Mouse (Mus musculus) hindbrain, embryonic 14.5 days (tissue): ENCODE data around the gene Trpt1. TPM values are rescaled to one million over a fixed set of nuclear protein-coding genes. Genes with fewer than 3 reads are reported as not detected.
A peak's percentile ranks its signal among the peaks of the same experiment; 100 is the strongest.

ENCODE experiments used
- ATAC-seq: fragments of 200-750 bp; cut with Nextera tagmentation; 2 replicates; pipeline ENCODE4 v1.8.0; 2017; ENCODE audit warnings: moderate number of reproducible peaks, mild to moderate bottlenecking, moderate TSS enrichment, moderate library complexity; ENCODE audit not compliant: low FRiP score
- DNase-seq: peaks from one replicate; pipeline ENCODE4 v3.0.0-alpha.2; 2015; ENCODE audit warnings: low spot score
- H3K27ac ChIP-seq: fragments of 300-500 bp; sonication (generic); 2 replicates; pipeline ENCODE4 v1.5.1; 2014; ENCODE audit warnings: mild to moderate bottlenecking, moderate library complexity
- H3K27me3 ChIP-seq: fragments of 300-500 bp; sonication (generic); 2 replicates; pipeline ENCODE4 v1.6.1; 2014; ENCODE audit warnings: mild to moderate bottlenecking, low read length, mixed read lengths; ENCODE audit not compliant: control insufficient read depth, insufficient read depth
- H3K36me3 ChIP-seq: fragments of 300-500 bp; sonication (generic); replicated peaks from 2 replicates; pipeline ENCODE4 v1.6.1; 2014; ENCODE audit not compliant: control insufficient read depth, insufficient read depth
- H3K4me1 ChIP-seq: fragments of 300-500 bp; sonication (generic); replicated peaks from 2 replicates; pipeline ENCODE4 v1.6.1; 2014; ENCODE audit warnings: antibody characterized with exemption, low read length, mixed read lengths; ENCODE audit not compliant: control insufficient read depth, insufficient read depth
- H3K4me2 ChIP-seq: fragments of 300-500 bp; sonication (generic); replicated peaks from 2 replicates; pipeline ENCODE4 v1.6.1; 2014; ENCODE audit warnings: mild to moderate bottlenecking, moderate library complexity
- H3K4me3 ChIP-seq: fragments of 300-500 bp; sonication (generic); replicated peaks from 2 replicates; pipeline ENCODE4 v1.5.1; 2014; ENCODE audit warnings: mild to moderate bottlenecking, low read length
- H3K9ac ChIP-seq: fragments of 300-500 bp; sonication (generic); 2 replicates; pipeline ENCODE4 v1.6.1; 2014
- H3K9me3 ChIP-seq: fragments of 300-500 bp; sonication (generic); 2 replicates; pipeline ENCODE4 v1.6.1; 2016; ENCODE audit warnings: low read length; ENCODE audit not compliant: control insufficient read depth
- WGBS: fragments of 180-500 bp; shearing (Covaris S2); extraction: QIAGEN DNeasy Blood & Tissue Kit; methylation state at CpG from one replicate; pipeline ENCODE4 v1.1.7; 2014; 5-methylcytosine and 5-hydroxymethylcytosine counted together
- polyA plus RNA-seq: library from polyadenylated mRNA; unstranded; fragments of >200 nt; fragmentation: Nextera tagmentation; extraction: Ambion mirVana; gene quantifications from 2 replicates; pipeline ENCODE4 v1.2.1, GENCODE M21; 2014

Gene Trpt1
- polyA plus RNA-seq, 1 experiment from 2014 or later, result 17.8 TPM

DNA sequence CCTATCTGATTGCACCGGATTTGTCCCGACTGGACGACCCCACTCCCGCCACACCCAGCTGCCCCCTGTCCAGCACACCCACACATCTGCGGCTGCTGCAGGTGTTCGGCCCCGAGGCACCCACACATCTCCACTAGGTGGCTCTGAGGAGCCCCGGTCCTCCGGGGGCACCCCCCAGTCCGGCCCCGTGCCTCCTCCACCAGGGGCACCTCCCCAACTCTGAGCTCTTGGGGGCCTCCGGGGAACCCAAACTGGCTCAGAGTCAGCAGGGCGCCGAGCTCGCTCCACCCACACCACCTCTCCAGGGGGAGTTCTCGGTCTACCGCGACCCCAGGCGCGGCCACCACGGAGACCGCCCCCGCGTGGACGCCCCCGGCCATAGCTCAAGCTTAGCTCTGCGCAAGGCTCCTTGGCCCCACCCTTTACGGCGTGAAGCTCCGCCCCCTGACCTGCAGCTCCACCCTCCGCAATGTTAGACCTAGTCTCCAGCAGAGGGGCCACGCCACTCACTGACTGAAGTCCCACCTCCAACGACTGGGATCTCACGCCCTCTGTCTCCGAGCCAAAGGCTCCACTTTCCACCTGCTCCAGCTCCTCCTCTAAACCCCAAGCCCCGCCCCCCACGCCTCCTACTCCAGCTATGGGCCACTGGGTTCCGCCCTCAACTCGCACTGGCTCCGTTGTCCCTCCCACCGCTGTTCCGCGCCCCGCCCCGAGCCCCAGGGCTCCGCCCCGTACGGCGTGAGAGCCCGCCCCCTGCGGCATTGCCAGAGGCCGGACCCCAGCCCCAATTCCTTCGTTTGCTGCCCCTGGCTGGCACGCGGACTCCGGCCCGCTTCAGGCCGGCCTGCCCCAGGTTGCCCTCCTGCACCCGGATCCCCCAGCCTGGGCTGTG, 16.2 kb upstream of the Trpt1 start:
- Histone ChIP-seq H3K36me3 (peaks cover 43% of the 10 kb centered on the region), H3K4me3 (peak overlapping the region; percentile 51), H3K4me2 (peak overlapping the region; percentile 63), H3K4me1 (peaks cover 26% of the 10 kb centered on the region), H3K9me3 (no peaks in the 10 kb centered on the region), H3K9ac (peak overlapping the region; percentile 65), H3K27me3 (no peaks in the 10 kb centered on the region), H3K27ac (peak overlapping the region; percentile 93)
- ATAC-seq (peak; percentile 90), DNase-seq (peak; percentile 94)
- under 1% methylated on average over 59 of the region's 59 CpGs for WGBS

DNA sequence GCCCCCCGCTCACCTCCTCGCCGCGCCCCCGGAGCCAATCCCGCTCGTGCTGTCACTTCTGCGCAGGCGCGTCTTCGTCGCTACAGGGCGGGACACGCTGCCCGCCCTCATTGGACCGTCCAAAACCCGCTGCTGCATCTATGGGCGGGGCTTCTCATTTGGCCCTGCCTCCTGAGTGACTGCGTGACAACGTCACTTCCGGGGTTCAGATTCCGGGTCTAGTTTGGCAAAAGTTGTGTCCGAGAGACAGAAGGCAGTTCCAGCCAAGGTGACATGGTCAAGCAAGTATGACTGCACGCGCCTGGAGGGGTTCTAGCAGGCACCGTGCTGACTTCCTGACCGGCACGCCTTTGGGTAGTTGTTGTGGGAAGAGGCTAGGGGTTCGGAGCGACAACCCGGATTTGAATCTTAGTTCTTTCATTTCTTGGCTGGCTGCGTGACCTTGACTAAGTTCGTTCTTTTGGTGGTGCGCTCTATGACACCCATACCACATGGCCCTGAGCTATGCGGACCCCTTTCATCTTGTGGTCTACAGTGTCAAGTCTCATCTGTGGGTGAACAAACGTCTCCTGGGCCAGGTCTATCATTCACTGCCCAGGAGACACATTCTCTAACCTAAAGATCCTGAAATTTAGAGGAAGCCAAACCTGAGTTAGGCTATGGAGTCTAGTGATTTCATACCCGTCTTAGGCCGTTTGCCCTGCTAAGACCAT, 15.4 kb upstream of the Trpt1 start, which contains the start of gene Fkbp2:
Gene Fkbp2 (minus strand): TSS at position 121 of the 713 bp plus-strand sequence.
- peak; percentile 98 for DNase-seq
- 2% methylated on average over 37 of the region's 38 CpGs for WGBS
- H3K4me3 ChIP-seq, result peak within 1 kb of the TSS; percentile 51
- H3K9ac ChIP-seq, result peak within 1 kb of the TSS; percentile 65
- peaks cover 51% of the 10 kb centered on the region for H3K36me3 ChIP-seq
- H3K27ac ChIP-seq, result peak within 1 kb of the TSS; percentile 93
- peak; percentile 84 for ATAC-seq
- H3K4me1 ChIP-seq, result peaks cover 26% of the 10 kb centered on the region
- no peaks in the 10 kb centered on the region for H3K27me3 ChIP-seq
- H3K4me2 ChIP-seq, result peak within 1 kb of the TSS; percentile 63
- no peaks in the 10 kb centered on the region for H3K9me3 ChIP-seq

DNA sequence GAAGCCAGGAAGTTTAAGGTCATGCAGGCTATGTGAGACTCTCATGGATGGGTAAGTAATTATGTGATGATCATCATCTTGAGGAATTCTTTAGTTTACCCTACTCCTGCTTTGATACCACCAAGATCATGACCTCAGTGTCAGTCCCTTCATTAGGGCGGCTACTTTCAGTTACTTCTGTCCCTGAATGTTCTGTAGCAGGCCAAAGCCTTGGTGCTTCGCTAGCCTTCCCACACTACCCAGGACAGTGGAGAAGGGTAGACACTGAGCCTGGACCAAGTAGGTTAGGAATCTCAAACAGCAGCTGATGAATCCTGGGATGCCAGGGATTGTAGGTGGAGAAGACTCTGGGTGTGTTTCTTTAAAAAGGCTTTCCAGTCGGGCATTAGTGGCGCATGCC, 14.5 kb upstream of the Trpt1 start:
- WGBS, result 92% methylated on average over 4 of the region's 4 CpGs
- no peak for ATAC-seq
- DNase-seq, result no peak
- Histone ChIP-seq H3K4me1 (peaks cover 25% of the 10 kb centered on the region), H3K9me3 (no peaks in the 10 kb centered on the region), H3K4me2 (no peak overlapping the region), H3K27ac (no peak overlapping the region), H3K4me3 (no peak overlapping the region), H3K9ac (no peak overlapping the region), H3K36me3 (peaks cover 53% of the 10 kb centered on the region), H3K27me3 (no peaks in the 10 kb centered on the region)

DNA sequence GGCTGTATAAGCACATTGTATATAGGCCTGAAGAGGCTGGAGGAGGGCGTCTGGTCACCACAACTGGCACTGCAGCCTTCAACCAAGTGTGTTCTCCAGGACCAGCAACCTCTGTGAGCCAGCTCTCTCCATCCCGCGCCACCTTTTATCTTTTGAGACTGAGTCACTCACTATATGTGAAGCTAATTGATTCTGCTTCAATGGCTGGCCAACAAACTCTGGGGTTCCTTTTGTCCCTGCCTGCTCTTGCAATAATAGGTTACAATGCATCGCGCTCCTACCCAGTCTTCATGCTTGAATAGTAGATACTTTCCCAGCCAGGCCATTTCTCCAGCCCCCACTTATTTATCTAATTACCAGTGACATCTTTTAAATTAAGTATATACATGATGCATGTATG, 12.3 kb upstream of the Trpt1 start:
- 18% methylated on average over 5 of the region's 5 CpGs for WGBS
- Histone ChIP-seq H3K27me3 (no peaks in the 10 kb centered on the region), H3K4me3 (no peak overlapping the region), H3K9ac (no peak overlapping the region), H3K4me1 (peaks cover 29% of the 10 kb centered on the region), H3K9me3 (no peaks in the 10 kb centered on the region), H3K4me2 (no peak overlapping the region), H3K36me3 (peaks cover 33% of the 10 kb centered on the region), H3K27ac (no peak overlapping the region)
- DNase-seq (no peak), ATAC-seq (no peak)

DNA sequence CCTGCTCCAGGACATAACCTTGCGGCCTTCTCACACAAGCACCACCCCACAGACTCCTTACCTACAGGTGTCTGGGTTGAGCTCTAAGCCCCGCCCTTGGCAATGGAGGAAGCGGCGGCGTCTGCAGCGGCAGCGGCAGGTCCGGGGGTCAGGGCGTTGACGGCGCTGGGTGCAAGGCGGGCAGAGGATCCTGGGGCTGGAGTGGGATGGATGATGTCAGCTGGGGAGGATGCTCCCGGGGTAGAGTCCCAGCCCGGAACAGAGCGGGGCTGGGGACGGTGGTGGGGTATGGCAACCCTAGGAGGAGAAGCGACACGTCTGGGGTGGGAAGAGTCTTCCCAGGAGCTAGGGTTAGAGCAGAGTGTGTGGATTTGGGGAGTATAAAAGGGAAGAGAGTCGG, 10.6 kb upstream of the Trpt1 start:
- Histone ChIP-seq H3K36me3 (peaks cover 31% of the 10 kb centered on the region), H3K27ac (no peak overlapping the region), H3K9ac (no peak overlapping the region), H3K4me1 (peaks cover 21% of the 10 kb centered on the region), H3K27me3 (no peaks in the 10 kb centered on the region), H3K4me2 (no peak overlapping the region), H3K9me3 (no peaks in the 10 kb centered on the region), H3K4me3 (no peak overlapping the region)
- no peak for ATAC-seq
- 86% methylated on average over 19 of the region's 19 CpGs for WGBS
- no peak for DNase-seq

DNA sequence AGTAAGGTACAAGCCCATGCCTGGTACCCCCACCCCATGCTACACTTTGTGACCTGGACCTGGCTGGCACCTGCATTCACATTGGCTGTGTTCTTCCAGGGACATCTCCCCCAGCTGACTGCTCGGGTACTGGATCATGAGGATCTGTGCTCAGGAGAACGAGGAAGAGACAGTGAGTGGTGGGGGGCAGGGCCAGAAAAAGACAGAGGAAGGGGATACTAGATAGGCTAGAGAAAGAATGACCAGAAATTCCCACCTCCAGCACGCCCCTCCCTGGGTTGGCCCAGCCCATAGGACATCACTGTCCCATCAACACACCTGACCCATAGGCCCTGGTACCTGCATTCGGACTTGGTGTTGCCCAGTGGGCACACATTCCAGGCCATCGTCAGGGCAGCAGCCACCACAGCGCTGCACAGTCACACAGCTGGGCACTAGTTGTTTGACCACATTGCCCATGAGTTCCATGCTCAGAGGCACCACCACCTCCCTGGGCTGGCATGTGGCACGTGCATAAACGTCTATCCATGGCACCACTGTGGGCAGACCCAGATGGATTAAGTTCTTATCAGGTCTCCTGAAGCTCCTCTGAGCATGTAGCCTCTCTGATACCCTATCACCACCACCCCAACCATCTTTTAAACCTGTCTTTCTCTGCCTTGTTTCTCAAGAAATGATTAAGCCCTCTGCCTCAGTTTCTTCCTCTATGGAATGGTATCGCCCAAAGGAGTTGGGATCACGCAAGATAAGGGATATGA, 9.8 kb upstream of the Trpt1 start:
- Histone ChIP-seq H3K9ac (no peak overlapping the region; the same call in 1 of the 2 replicates), H3K4me1 (peaks cover 16% of the 10 kb centered on the region), H3K4me2 (peak overlapping the region; percentile 94), H3K9me3 (no peaks in the 10 kb centered on the region), H3K4me3 (peak overlapping the region; percentile 80), H3K27me3 (no peaks in the 10 kb centered on the region), H3K27ac (no peak overlapping the region), H3K36me3 (peaks cover 31% of the 10 kb centered on the region)
- DNase-seq, result no peak
- WGBS, result 82% methylated on average over 10 of the region's 10 CpGs
- ATAC-seq, result no peak

DNA sequence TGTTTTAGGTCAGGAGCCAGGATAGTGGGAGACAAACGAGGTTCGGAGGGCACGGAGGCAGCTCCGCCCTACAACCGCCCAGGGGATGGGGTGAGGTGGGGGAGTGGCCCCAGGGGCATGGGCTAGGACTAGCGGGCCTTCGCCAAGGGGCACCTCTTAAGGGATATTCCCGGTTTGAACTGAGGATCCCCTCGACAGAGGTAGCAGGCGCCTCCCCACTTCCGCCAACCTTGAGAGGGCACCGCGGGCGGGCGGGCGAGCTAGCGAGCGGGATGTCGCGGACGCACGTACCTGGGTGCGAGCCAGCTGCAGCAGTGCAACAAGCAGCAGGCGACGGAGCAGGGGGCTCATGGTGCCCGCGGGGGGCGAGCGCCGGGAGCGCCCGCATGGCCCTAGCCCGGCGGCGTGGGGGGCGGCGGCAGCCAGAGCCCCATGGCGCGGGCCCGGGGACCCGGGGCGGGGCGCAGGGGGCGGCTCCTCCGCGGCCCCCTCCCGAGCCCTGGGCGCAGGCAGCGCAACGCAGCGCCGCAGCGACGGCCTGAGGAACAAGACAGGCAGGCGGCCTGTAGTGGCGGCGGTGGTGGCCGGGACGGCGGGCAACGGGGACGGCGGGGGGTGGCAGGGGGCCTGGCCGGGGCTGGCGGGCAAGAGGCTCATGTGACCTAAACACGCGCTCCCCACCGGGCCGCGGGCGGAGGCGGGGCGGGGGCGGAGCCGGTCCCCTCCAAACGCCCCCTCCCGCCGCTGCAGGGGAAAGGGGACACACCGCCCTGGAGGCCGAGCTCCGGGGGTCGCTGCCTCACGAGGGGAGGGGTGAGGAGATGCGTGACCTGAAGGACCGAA, 8.6 kb upstream of the Trpt1 start, which contains the start of gene Vegfb:
Gene Vegfb (minus strand): TSS at position 591 of the 843 bp plus-strand sequence.
- Histone ChIP-seq H3K36me3 (peaks cover 28% of the 10 kb centered on the region), H3K4me3 (peak within 1 kb of the TSS; percentile 80), H3K4me2 (peak within 1 kb of the TSS; percentile 94), H3K9ac (peak within 1 kb of the TSS; percentile 95), H3K27ac (peak within 1 kb of the TSS; percentile 76), H3K27me3 (no peaks in the 10 kb centered on the region), H3K9me3 (no peaks in the 10 kb centered on the region), H3K4me1 (peaks cover 16% of the 10 kb centered on the region)
- ATAC-seq (peak; percentile 32), DNase-seq (no peak)
- WGBS, result under 1% methylated on average over 69 of the region's 85 CpGs

DNA sequence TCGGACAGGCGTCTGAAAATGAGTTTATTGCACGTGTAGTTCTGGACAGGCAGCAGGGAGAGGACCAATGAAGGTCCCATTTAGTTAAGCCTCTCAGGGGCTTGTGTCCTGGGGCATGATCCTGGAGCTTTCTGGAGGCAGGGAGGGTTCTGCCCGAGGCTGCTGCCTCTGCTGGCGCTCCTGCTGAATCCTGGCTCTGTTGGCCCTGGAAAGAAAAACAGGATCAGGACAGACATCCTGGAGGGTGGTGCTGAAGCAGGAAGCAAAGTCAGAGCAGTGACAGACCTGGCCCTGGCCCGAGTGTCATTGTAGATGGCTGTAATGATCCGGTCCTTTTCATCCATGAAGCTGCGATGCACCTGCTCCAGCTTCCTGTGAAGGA, 8.0 kb upstream of the Trpt1 start:
- H3K27me3 ChIP-seq, result no peaks in the 10 kb centered on the region
- H3K27ac ChIP-seq, result peak overlapping the region; percentile 76
- peaks cover 22% of the 10 kb centered on the region for H3K36me3 ChIP-seq
- peak overlapping the region; percentile 80 for H3K4me3 ChIP-seq
- H3K4me2 ChIP-seq, result peak overlapping the region; percentile 94
- no peaks in the 10 kb centered on the region for H3K9me3 ChIP-seq
- DNase-seq (no peak), ATAC-seq (peak; percentile 3; the same call in 1 of the 2 replicates)
- peak overlapping the region; percentile 95 for H3K9ac ChIP-seq
- 4% methylated on average over 8 of the region's 8 CpGs for WGBS
- H3K4me1 ChIP-seq, result peaks cover 18% of the 10 kb centered on the region
